Mouse (Mus musculus) CH12.LX (cell line): ENCODE data around the gene Olfr320.
"Not testable (repeated sequence)": the region's sequence is repeated elsewhere in the genome, so short reads cannot be mapped to it uniquely, and the experiment has no call there.

Source experiments
- BHLHE40 ChIP-seq: IDR thresholded peaks from 2 replicates; pipeline ENCODE4 v1.6.1; 2011; ENCODE audit warnings: mild to moderate bottlenecking, low read depth, low read length, improper control_type of control experiment
- CTCF ChIP-seq, 2 experiments: IDR thresholded peaks in 1 of 2; conservative IDR thresholded peaks in 1 of 2; 2 replicates each; pipeline ENCODE4 v1.5.1; 2011 to 2012; ENCODE audit warnings: low read depth in 2 of 2, low read length in 2 of 2, improper control_type of control experiment in 1 of 2, inconsistent platforms in 1 of 2, mild to moderate bottlenecking in 1 of 2, moderate library complexity in 1 of 2
- ELF1 ChIP-seq: IDR thresholded peaks from 2 replicates; pipeline ENCODE4 v1.6.1; 2014; ENCODE audit warnings: low read depth, mild to moderate bottlenecking, inconsistent platforms, low read length, improper control_type of control experiment
- ETS1 ChIP-seq: conservative IDR thresholded peaks from 2 replicates; pipeline ENCODE4 v1.6.1; 2012; ENCODE audit warnings: low read depth, mild to moderate bottlenecking, inconsistent platforms, low read length, improper control_type of control experiment, moderate library complexity
- KAT2A ChIP-seq: IDR thresholded peaks from 2 replicates; pipeline ENCODE4 v1.6.1; 2012; ENCODE audit warnings: low read length, improper control_type of control experiment, inconsistent platforms; ENCODE audit not compliant: insufficient replicate concordance
- POLR2A ChIP-seq: IDR thresholded peaks from 2 replicates; pipeline ENCODE4 v1.6.1; 2011; ENCODE audit warnings: low read depth, mild to moderate bottlenecking, improper control_type of control experiment, low read length
- ZKSCAN1 ChIP-seq: IDR thresholded peaks from 2 replicates; pipeline ENCODE4 v1.6.1; 2012; ENCODE audit warnings: low read depth, inconsistent platforms, low read length, improper control_type of control experiment, borderline replicate concordance

DNA sequence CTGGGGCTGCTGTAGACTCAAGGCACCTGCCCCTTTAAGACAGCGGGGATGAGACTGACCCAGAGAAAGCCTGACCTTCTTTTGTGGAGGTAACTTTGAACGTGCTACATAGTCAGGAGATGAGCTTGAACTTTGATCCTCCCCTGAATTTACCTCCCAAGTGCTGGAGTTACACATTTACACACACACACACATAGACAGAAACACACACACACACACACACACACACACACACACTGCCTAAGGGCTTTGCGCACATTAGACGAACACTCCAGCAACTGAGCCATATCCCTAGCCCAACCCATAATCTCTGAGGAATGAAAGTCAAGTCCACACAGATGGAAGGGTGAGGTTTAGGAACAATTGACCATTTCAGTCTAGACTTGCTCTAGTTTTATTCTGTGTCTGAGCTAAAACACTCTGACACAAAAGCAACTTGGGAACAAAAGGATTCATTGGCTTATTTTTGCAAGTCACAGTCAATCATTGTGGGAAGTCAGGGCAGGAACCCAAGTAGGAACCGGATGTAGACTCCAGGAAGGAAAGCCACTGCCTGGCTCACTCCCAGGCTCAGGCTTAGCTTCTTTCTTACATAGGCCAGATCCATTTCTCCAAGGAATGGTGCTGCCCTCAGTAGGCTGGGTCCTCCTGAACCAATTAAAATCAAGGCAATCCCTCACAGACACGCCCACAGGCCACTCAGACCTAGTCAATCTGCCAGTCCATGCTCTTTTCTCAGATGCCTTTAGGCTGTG lies 47.2 kb downstream of the Olfr320 start:
- not testable (repeated sequence) for TF ChIP-seq CTCF (conservative IDR thresholded peaks at IDR 0.05 in 1 of 2, IDR thresholded peaks at IDR 0.05 in 1 of 2; ENCODE audit: low read depth in 2 of 2, low read length in 2 of 2); POLR2A; ETS1; ELF1; ZKSCAN1; BHLHE40; KAT2A
